Mouse (Mus musculus) 416B (cell line): ENCODE data around the gene Mast2.

Source experiments
- DNase-seq: peaks from one replicate; pipeline ENCODE4 v3.0.0; 2011; ENCODE audit warnings: low read depth

Mast2 gene

DNA sequence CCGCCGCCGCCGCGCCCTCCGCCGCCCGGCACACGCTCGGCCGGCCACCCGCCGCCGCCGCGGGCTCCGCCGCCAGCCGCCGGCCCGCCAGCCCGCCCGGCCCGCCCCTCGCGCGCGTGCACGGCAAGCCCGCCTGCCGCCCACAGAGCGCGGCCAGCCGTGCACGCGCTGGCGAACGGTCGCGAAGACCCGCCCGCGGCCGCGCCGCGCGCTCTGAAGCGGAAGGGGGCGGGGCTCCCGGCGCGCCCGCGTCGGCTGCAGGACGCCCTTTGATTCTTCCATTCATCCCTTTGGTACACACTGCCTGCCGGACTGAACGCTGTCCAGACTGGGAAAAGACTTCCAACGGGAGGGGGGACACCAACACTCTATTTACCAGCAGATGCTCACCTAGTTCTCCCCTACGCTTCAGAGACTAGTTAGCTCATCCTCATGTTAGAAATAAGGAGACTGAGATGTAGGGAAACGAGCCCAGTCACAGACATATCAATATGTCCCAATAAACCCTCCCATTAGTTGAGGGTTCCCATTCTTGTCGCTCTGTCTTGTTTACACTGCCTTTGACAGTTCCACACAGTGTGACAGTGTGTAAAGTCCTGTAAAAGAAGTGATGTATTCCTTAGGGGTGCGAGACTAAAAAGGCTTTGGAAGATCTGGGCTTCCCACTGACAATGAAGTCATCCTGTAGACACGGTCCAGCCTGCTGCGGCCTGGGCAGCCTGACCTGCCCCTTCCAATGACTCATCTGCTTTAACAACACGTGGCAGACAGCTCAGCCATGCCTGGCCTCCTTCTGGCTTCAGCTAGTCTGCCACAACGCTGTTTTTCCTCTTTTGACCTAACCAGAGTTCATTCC, at the start of gene Mast2:
TSS of gene Mast2 (minus strand) at position 58 of the 856 bp plus-strand sequence.
- DNase-seq, result peak; percentile 86

GRCm38 (mm10) chr4:116507425-116508218, 43.6 kb upstream of the Mast2 start, which contains the start of gene Ipp:
Ipp (plus strand) TSS chr4:116507549.
- DNase-seq, result peak; percentile 94

- DNase-seq, result no peak
Observed at GRCm38 (mm10) chr4:116506886-116507424, 43.0 kb upstream of the Mast2 start.

DNA sequence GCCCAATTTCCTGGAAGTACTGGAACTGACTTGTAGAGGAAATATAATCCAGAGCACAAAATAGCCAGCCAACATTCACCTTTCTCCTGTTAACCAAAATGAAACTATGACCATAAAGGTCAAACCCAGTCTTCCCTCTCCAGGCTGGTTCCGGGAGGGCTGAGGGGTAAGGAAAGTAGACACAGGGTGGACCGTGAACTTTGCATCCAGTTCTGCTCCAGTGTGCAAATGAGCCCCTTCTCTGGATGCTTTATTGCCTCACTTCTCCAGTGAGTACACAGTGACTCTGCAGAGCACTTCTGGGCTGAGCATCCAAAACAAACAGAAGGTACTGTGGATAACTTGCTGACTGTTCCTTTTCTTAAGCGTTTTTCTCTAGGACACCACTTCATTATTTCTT, 36.0 kb upstream of the Mast2 start:
- DNase-seq, result no peak

DNA sequence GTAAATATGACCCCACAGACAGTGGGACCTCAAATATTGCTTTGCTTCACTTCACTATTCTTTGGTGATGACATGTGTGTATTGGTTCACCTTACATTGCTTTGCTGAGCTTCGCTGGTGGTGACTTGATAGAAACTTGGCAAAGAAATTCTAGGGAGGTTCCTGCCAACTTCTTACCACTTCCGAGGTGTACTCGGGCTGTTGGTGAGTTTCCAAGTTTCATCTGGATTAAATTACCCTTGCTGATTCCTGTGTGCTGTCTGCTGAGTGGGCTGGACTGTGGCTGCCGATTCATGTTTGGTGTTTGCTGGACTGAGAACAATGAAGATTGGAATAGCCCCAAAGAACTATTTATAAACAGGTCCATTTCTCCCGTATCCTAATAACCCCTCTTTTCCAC, 29.7 kb upstream of the Mast2 start:
- no peak for DNase-seq

DNA sequence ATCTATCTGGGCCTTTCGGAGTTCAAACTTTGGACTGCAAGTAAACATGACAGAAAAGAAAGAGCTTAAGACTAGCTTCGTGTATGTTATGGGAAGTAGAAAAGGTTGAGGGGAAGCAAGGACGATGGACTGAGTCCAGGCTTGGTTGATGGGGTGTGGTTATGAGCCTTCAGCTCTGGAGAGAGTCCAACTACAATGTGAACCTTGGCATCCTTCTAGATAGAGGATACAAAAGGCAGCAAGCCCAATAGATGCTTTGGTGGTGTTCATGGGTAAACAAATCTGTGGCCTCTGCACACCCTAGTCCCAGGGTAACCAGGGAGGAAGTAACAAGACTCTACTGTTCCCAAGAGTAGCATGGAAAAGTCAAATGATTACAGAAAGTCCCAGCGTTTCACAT, 28.5 kb upstream of the Mast2 start:
- no peak for DNase-seq

- DNase-seq, result no peak
Observed at GRCm38 (mm10) chr4:116491886-116492285, 27.9 kb upstream of the Mast2 start.

DNA sequence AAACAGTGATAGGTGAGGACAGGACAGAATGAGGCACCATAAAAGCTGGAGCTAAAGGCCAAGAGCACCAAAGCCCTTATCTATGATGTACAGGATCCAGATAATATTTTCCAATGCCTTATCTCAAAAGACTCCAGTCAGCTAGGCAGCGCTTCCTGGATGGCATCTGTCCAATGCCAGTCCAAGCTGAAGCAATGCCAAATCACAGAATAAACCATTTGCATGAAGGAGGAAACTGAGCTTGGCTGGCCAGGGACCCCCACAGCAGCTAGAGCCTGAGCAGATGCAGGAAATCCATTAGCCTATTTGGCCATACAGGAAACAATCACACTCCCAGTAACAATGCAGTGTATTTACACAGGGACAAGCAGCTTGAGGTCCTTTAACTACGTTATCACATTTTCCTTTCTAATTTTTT, 27.1 kb upstream of the Mast2 start:
- peak; percentile 99 for DNase-seq

GRCm38 (mm10) chr4:116483476-116483875, 19.5 kb upstream of the Mast2 start:
- no peak for DNase-seq

- no peak for DNase-seq
Observed at GRCm38 (mm10) chr4:116481322-116481721, 17.3 kb upstream of the Mast2 start.

DNA sequence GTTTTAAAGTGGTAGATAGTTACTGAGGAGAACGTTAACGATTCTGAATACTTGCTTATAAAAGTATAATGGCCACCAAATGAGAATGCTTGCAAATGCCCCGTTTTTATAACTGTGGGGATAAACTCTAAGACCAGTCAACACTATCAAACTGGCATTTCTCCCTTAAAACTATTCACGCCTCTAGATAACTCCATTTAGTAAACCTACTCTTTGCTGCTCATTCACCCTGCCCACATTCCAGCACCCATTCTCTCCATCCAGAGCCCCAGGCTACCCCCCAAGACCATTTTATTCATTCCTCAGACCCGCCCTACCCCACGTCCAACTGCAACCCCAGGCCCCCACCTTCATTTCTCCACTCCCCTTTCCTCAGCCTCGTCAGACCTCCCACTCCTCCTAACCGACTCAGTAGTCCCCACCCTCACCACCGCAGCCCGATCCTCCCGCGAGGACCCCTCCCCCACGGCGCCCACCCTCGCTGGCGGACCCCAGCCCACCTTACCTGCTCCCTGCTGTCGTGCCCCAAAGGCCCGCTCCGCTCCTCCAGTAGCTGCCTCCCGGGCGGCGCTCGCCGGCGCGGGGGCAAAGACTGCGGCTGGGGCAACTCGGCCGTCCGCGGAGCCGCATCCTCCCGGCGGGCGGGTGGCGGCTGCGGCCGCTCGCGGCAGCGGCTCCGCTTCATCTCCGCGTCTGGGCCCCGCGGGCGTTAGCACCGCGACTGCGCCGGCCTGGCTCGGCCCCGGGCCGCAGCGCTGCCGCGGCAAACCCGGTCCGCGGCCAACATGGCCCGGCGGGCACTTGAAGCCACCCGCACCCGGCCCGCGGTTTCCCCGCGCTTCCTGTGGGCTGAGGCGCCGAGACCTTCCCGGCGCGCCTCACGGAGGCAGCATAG, 505 bp downstream of the Mast2 start:
- peak; percentile 43 for DNase-seq

GRCm38 (mm10) chr4:116461943-116462342, 2.0 kb downstream of the Mast2 start:
- DNase-seq, result peak; percentile 17

- no peak for DNase-seq
Observed at GRCm38 (mm10) chr4:116451553-116451952, 12.4 kb downstream of the Mast2 start.

DNA sequence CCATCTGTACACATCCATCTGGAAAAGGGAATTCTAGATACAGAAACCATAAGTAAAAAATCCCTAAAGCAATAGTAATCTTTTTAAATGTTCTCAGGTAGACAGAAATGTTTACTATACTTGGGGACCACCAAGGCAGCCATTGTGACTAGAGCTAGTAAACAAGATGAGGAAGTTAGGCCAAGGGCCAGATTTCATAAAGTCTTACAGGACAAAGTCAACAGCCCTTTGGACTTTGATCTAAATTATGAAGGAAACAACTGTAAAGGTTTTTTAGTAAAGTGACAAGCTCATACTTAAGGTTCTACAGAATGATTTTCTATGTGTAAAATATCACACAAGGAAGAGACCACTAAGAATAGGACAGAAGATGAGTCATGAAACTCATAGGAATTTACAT, 14.0 kb downstream of the Mast2 start:
- DNase-seq, result no peak

DNA sequence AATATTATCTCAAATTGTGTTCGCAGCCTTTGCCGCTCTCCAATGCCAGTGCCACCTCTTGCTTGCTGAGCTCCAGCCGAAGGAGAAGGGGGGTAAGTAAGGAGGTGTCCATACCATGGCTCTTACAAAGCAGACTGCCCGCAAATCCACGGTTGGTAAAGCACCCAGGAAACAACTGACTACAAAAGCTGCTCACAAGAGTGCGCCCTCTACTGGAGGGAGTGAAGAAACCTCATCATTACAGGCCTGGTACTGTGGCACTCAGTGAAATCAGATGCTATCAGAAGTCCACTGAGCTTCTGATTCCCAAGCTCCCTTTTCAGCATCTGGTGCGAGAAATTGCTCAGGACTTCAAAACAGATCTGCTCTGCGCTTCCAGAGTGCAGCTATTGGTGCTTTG, 15.3 kb downstream of the Mast2 start:
- peak; percentile 36 for DNase-seq

- DNase-seq, result no peak
Observed at GRCm38 (mm10) chr4:116439383-116439782, 24.6 kb downstream of the Mast2 start.

GRCm38 (mm10) chr4:116438561-116438960, 25.4 kb downstream of the Mast2 start:
- peak; percentile 33 for DNase-seq

DNA sequence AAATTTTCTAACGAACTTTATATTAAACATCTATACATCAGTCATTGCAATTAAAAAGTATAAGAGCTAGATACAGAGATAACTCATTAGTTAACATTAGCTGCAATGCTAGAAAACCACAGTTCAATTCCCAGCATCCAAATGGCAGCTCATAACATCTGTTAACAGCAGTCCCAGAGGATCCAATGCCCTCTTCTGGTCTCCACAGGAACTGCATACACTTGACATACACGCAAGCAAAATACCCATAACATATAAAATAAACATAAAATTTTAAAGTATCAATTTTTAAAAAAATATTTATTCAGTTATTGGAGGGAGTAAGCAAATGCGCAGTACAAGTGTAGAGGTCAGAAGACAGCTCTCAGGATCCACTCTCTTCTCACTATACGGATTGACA, 28.4 kb downstream of the Mast2 start:
- no peak for DNase-seq

DNA sequence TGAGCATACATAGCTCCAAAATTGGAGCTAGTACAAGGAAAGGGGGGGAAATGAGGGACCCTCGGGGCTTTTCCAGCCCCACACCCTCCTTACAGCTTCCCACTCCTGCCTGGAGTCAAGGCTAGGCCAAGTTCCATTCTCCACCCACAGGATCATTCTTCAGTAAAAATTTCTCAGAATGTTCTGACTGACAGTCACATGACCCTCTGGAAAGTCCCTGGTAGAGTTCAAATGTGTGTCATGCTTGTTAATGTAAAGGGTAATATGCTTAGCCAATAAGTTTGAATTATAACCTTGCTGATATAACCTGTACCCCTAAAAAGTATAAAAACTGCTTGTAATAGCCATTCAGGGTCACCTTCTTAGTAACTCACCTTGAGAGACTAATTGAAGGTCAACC, 41.8 kb downstream of the Mast2 start:
- no peak for DNase-seq

GRCm38 (mm10) chr4:116421170-116421569, 42.8 kb downstream of the Mast2 start:
- no peak for DNase-seq

DNA sequence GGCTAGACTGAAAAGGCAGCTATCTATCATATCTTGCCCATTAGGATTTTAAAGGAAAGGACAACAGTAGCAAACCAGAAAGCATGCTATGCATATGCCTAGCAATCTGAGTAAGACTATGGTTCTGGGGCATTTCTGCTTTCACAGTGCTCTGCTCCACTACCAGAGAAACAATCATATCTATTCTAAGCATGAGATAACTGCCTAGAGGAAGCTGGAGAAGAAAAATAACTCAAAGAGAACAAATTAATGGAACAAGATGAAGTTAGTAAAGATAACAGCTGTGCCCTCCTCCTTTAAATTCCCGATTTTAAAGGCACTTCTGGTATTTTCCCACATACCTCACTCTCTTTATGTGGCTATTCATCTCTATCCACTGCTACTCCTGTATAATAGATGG, 51.0 kb downstream of the Mast2 start:
- DNase-seq, result no peak

DNA sequence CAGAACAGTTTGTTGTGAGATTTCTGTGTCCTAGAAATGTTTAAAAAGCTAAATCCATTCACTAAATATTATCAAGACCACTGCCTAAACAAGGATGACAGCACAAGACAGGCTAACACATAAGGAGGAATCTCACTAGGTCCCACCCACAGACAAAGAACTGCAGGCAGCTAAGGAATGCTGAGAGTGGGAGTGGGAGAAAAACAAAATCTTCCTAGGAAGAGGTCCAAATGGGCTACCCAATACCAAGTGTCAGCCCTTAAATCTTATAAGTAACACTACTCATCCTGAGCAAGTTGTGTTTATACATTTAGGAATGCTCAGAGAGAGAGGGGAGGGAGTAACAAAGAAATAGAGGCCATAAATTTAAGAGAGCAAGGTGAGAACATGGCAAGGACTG, 52.6 kb downstream of the Mast2 start:
- DNase-seq, result no peak
